Mouse (Mus musculus) right cerebral cortex, postnatal 14 days (tissue): Measurements from ENCODE around the gene Ptges3l.
A peak's percentile ranks its signal among the peaks of the same experiment; 100 is the strongest.
"Not testable (repeated sequence)": the region's sequence is repeated elsewhere in the genome, so short reads cannot be mapped to it uniquely, and the experiment has no call there.

Experiments
- DNase-seq: peaks from one replicate; pipeline ENCODE4 v3.0.0; 2022

The Ptges3l gene

GRCm38 (mm10) chr11:101455627-101456026 lies 30.5 kb upstream of the Ptges3l start:
- no peak for DNase-seq

GRCm38 (mm10) chr11:101454702-101455101 lies 29.6 kb upstream of the Ptges3l start:
- no peak for DNase-seq

DNA sequence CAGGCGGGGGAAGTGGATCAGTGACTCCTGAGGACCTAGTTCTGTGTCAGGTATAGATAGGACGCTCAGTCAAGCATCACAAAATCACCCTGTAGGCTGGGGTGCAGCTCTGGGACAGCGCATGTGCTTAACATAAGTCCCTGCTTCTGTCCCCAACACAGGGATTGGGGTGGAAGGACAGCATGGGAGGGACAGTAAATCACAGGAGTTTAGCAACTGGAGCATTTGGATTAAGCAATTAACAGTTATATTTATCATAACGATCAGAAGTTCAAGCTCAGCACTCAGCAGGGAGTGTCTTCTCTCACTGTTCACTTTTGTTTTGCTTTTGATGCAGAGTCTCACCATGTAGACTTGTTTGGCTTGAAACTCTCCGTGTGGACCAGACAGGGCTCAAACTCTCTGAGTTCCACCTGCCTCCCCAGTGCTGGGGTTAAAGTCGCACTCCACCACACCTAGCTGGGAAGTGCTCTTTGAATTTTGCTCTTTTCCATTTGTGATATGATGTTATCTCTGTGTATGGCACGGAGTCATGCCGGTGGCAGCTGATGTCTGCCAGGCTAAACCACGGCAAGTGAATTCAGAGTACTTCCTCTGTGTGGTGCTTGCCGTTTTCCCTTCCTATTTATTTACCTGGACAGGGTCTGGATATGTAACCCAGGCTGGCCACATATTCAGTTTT lies 27.1 kb upstream of the Ptges3l start:
- DNase-seq: no peak

GRCm38 (mm10) chr11:101451536-101451935 lies 26.4 kb upstream of the Ptges3l start:
- DNase-seq: no peak

DNA sequence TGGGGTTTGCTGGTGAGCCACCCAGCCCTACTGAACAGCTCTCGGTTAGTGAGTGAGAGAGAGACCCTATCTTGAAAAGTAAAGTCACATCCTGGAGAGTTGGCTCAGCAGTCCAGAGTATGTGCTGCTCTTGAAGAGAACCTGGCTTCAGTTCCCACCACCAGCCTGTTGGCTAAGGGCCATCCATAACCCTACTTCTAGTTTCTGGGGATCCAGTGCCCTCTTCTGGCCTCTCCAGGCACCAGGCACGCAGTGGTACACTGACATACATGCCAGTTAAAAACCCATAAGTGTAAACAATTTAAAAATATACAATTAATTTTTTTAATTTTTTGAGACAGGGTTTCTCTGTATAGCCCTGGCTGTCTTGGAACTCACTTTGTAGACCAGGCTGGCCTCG lies 25.3 kb upstream of the Ptges3l start:
- DNase-seq: no peak

GRCm38 (mm10) chr11:101449596-101449995 lies 24.5 kb upstream of the Ptges3l start:
- not testable (repeated sequence) for DNase-seq

- DNase-seq: no peak
These were observed 23.8 kb upstream of the Ptges3l start for GRCm38 (mm10) chr11:101448899-101449298.

GRCm38 (mm10) chr11:101448274-101448746 lies 23.2 kb upstream of the Ptges3l start, which contains the start of gene Ifi35:
TSS of gene Ifi35 (plus strand) at chr11:101448407.
- DNase-seq: no peak

- DNase-seq: no peak
These were observed 22.7 kb upstream of the Ptges3l start for GRCm38 (mm10) chr11:101447786-101448185.

DNA sequence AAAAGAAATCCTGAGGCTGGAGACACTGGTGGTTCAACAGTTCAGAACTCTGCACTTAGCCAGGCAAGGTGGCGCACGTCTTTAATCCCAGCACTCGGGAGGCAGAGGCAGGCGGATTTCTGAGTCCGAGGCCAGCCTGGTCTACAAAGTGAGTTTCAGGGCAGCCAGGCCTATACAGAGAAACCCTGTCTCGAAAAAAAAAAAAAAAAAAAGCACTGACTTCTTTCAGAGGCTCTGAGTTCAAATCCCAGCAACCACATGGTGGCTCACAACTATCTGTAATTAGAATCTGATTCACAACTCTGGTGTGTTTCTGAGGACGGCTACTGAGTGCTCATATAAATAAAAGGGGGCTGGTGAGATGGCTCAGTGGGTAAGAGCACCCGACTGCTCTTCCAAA lies 21.7 kb upstream of the Ptges3l start:
- not testable (repeated sequence) for DNase-seq

GRCm38 (mm10) chr11:101446319-101446718 lies 21.2 kb upstream of the Ptges3l start:
- no peak for DNase-seq

DNA sequence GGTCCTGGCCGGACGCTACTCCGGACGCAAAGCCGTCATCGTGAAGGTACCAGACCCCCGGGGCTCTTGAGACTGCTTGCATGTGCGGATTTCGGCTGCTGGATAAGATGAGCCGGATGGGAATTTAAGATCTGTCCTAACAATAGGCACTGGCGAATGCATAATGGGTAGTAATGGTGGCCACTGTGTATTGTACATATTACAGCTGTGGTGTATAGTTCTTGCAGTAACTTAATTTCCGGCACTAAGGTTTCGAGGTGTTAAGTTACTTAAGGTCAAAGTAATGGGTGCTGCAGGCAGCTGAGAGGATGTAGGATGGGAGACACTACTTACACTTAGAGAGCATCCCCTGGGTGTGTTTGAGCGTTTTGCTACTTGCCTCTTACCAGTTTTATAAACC lies 17.6 kb upstream of the Ptges3l start:
- no peak for DNase-seq

GRCm38 (mm10) chr11:101442127-101442693 lies 17.1 kb upstream of the Ptges3l start, which contains the start of gene Rpl27:
TSS of gene Rpl27 (plus strand) at chr11:101442298.
- peak; percentile 94 for DNase-seq

DNA sequence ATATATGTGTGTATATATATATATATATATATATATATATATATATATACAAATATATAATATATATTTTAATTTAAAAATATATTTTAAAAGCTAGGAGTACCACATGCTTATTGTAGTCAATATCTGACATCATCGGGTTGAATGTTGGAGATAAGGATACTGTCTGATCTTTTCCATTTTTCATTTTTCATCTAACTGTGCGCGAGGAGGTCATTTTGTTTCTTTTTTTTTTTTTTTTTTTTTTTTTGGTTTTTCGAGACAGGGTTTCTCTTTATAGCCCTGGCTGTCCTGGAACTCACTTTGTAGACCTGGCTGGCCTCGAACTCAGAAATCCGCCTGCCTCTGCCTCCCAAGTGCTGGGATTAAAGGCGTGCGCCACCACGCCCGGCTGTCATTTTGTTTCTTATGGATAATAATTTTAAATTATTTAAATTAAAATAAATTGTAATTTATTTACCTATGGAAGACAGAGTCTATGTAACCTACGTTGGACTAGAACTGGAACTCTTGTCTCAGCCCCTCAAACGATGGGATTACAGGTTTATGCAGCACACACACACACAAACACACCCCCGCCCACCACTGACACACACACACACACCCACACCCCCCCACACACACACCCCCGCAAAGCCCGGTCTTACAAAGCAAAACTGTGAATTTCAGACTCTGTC lies 16.5 kb upstream of the Ptges3l start:
- not testable (repeated sequence) for DNase-seq

DNA sequence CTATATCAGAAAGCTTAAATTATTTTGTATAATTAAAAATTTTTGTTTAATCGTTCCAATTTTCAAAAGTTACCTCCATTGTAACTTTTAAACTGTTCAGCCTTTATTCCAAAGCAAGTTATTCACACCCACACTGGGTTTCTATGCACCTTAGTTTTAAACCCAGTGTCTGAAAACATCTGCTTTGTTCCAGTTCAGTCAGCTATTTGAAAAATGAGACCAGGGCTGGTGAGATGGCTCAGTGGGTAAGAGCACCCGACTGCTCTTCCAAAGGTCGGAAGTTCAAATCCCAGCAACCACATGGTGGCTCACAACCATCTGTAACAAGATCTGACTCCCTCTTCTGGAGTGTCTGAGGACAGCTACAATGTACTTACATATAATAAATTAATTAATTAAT lies 12.9 kb upstream of the Ptges3l start:
- not testable (repeated sequence) for DNase-seq

GRCm38 (mm10) chr11:101436916-101437315 lies 11.8 kb upstream of the Ptges3l start:
- no peak for DNase-seq

DNA sequence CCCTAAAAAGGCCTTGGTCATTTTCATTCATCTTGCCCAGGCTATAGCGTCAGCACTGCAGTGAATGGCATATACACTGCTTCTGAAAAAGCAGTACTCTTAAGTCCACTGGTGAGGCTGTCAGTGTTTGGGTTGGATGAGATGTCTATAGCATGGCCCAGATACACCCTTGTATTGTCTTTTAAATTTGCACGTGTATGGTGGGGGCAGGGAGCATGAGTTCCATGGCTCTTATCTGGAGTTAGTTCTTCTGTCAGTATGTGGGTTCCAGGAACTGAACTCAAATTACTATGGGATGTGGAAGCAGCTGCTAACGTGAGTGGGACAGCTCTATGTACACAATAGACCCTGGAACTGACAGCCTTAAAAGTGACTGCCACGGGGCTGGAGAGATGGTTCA lies 10.7 kb upstream of the Ptges3l start:
- DNase-seq: no peak

- no peak for DNase-seq
These were observed 8.3 kb upstream of the Ptges3l start for GRCm38 (mm10) chr11:101433396-101433795.

GRCm38 (mm10) chr11:101431327-101431726 lies 6.2 kb upstream of the Ptges3l start:
- DNase-seq: no peak

GRCm38 (mm10) chr11:101426165-101426564 lies 1.0 kb upstream of the Ptges3l start:
- no peak for DNase-seq

GRCm38 (mm10) chr11:101424105-101424851 lies 855 bp downstream of the Ptges3l start, which contains the start of gene Gm27029:
TSS of gene Gm27029 (minus strand) at chr11:101424796.
- no peak for DNase-seq

GRCm38 (mm10) chr11:101420148-101420547 lies 5.0 kb downstream of the Ptges3l start:
- no peak for DNase-seq

DNA sequence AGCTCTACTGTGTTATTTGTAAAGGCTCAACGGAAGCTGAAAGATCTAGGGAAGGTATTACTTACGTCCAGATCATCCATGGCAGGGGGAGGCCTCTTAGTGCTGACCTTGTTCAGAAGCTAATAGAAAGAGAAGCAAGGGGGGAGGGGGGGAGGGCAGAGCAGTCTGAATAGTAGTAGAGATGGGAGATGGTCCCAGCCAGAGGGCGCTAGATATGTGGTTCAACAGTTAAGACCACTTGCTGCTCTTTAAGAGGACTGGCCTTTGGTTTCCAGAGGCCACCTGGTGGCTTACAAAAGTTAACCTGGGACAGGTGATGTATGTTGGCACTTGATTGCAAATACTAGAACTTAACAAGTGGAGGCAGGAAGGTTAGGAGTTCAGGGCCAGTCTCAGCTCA lies 5.5 kb downstream of the Ptges3l start:
- DNase-seq: no peak
